Mouse (Mus musculus) midbrain, embryonic 16.5 days (tissue): ENCODE data around the gene Pttg1. TPM values are rescaled to one million over a fixed set of nuclear protein-coding genes. Genes with fewer than 3 reads are reported as not detected.

Experiments used
- ATAC-seq: fragments of 200-750 bp; cut with Nextera tagmentation; 2 replicates; pipeline ENCODE4 v1.8.0; 2017; ENCODE audit warnings: moderate TSS enrichment
- H3K27ac ChIP-seq: fragments of 300-500 bp; sonication (generic); 2 replicates; pipeline ENCODE4 v1.5.1; 2014; ENCODE audit warnings: mild to moderate bottlenecking, low read length, mixed read lengths
- H3K27me3 ChIP-seq: fragments of 300-500 bp; sonication (generic); 2 replicates; pipeline ENCODE4 v1.6.1; 2014; ENCODE audit warnings: low read depth, low read length, mixed read lengths; ENCODE audit not compliant: control insufficient read depth, insufficient read depth
- H3K36me3 ChIP-seq: fragments of 300-500 bp; sonication (generic); 2 replicates; pipeline ENCODE4 v1.6.1; 2014; ENCODE audit warnings: mild to moderate bottlenecking, low read length, moderate library complexity, mixed read lengths; ENCODE audit not compliant: control insufficient read depth, insufficient read depth
- H3K4me1 ChIP-seq: fragments of 300-500 bp; sonication (generic); 2 replicates; pipeline ENCODE4 v1.6.1; 2014; ENCODE audit warnings: mild to moderate bottlenecking, low read length, mixed read lengths; ENCODE audit not compliant: control insufficient read depth, insufficient read depth
- H3K4me2 ChIP-seq: fragments of 300-500 bp; sonication (generic); 2 replicates; pipeline ENCODE4 v1.6.1; 2014; ENCODE audit warnings: mild to moderate bottlenecking, low read length, mixed read lengths
- H3K4me3 ChIP-seq: fragments of 300-500 bp; sonication (generic); 2 replicates; pipeline ENCODE4 v1.5.1; 2014; ENCODE audit warnings: low read depth, mild to moderate bottlenecking, low read length, moderate library complexity, mixed read lengths
- H3K9ac ChIP-seq: fragments of 300-500 bp; sonication (generic); 2 replicates; pipeline ENCODE4 v1.6.1; 2014; ENCODE audit warnings: low read depth, low read length, mixed read lengths
- H3K9me3 ChIP-seq: fragments of 300-500 bp; sonication (generic); replicated peaks from 2 replicates; pipeline ENCODE4 v1.6.1; 2014; ENCODE audit warnings: mild to moderate bottlenecking, low read length, mixed read lengths; ENCODE audit not compliant: control insufficient read depth, poor library complexity, severe bottlenecking
- WGBS: fragments of 180-500 bp; shearing (Covaris S2); extraction: QIAGEN DNeasy Blood & Tissue Kit; methylation state at CpG from one replicate; pipeline ENCODE4 v1.1.7; 2014; 5-methylcytosine and 5-hydroxymethylcytosine counted together
- polyA plus RNA-seq: library from polyadenylated mRNA; unstranded; fragments of >200 nt; fragmentation: Nextera tagmentation; extraction: Ambion mirVana; gene quantifications from 2 replicates; pipeline ENCODE4 v1.2.1, GENCODE M21; 2015

The Pttg1 gene
- polyA plus RNA-seq, 1 experiment from 2014 or later: 53.2 TPM

DNA sequence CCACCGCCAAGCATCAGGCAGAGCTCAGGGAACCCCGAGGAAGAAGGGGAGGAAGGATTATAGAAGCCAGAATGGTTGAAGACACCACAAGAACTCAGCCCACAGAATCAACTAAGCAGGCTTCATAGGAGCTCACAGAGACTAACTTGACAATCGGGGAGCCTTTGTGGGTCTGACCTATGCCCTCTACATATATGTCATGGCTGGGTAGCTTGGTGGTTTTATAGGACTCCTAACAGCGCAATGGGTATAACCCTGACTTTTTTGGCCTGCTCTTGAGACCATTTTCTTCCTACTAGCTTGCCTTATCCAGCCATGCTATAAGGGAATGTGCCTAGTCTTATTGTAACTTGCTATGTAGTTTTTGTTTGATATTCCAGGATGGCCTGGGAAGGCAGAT is 29.8 kb downstream of the Pttg1 start:
- H3K4me2 ChIP-seq: no peak overlapping the region
- H3K36me3 ChIP-seq: no peaks in the 10 kb centered on the region
- H3K9me3 ChIP-seq: no peaks in the 10 kb centered on the region
- no peak overlapping the region for H3K9ac ChIP-seq
- 85% methylated on average over 4 of the region's 4 CpGs for WGBS
- ATAC-seq: no peak
- H3K27ac ChIP-seq: no peak overlapping the region
- H3K4me1 ChIP-seq: no peaks in the 10 kb centered on the region
- H3K4me3 ChIP-seq: no peak overlapping the region
- no peaks in the 10 kb centered on the region for H3K27me3 ChIP-seq

- no peaks in the 10 kb centered on the region for H3K36me3 ChIP-seq
- no peak overlapping the region for H3K4me2 ChIP-seq
- no peak overlapping the region for H3K27ac ChIP-seq
- H3K27me3 ChIP-seq: no peaks in the 10 kb centered on the region
- 86% methylated on average over 14 of the region's 14 CpGs for WGBS
- H3K9ac ChIP-seq: no peak overlapping the region
- no peak overlapping the region for H3K4me3 ChIP-seq
- no peak for ATAC-seq
- no peaks in the 10 kb centered on the region for H3K9me3 ChIP-seq
- no peaks in the 10 kb centered on the region for H3K4me1 ChIP-seq
Observed at GRCm38 (mm10) chr11:43395073-43395948, 30.7 kb downstream of the Pttg1 start.

DNA sequence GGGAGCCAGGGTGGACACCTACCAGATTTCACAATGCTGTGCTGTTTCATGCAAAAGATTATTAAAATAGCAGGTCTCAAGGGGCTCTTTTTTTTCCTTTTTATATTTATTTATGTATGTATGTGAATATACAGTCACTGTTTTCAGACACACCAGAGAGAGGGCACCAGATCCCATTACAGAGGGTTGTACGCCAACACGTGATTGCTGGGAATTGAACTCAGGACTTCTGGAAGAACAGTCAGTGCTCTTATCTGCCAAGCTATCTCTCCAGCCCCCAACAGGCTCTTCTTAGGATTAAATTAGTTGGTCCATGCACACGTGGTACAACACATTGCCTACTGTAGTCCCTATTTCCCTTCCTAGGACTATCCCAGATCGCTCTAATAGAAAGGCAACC is 32.7 kb downstream of the Pttg1 start:
- Histone ChIP-seq H3K27me3 (no peaks in the 10 kb centered on the region), H3K4me3 (no peak overlapping the region), H3K27ac (no peak overlapping the region), H3K36me3 (no peaks in the 10 kb centered on the region), H3K9ac (no peak overlapping the region), H3K4me2 (no peak overlapping the region), H3K4me1 (no peaks in the 10 kb centered on the region), H3K9me3 (no peaks in the 10 kb centered on the region)
- no peak for ATAC-seq
- WGBS: 93% methylated on average over 4 of the region's 4 CpGs

GRCm38 (mm10) chr11:43392757-43393156 is 33.3 kb downstream of the Pttg1 start:
- Histone ChIP-seq H3K4me3 (no peak overlapping the region), H3K4me1 (no peaks in the 10 kb centered on the region), H3K27me3 (no peaks in the 10 kb centered on the region), H3K4me2 (no peak overlapping the region), H3K27ac (no peak overlapping the region), H3K9me3 (no peaks in the 10 kb centered on the region), H3K9ac (no peak overlapping the region), H3K36me3 (no peaks in the 10 kb centered on the region)
- WGBS: 54% methylated on average over 2 of the region's 2 CpGs
- no peak for ATAC-seq

GRCm38 (mm10) chr11:43389118-43389517 is 36.9 kb downstream of the Pttg1 start:
- H3K27me3 ChIP-seq: no peaks in the 10 kb centered on the region
- H3K9me3 ChIP-seq: no peaks in the 10 kb centered on the region
- H3K4me1 ChIP-seq: peaks cover 11% of the 10 kb centered on the region
- 88% methylated on average over 7 of the region's 7 CpGs for WGBS
- H3K4me3 ChIP-seq: no peak overlapping the region
- H3K9ac ChIP-seq: no peak overlapping the region
- H3K4me2 ChIP-seq: no peak overlapping the region
- no peaks in the 10 kb centered on the region for H3K36me3 ChIP-seq
- no peak overlapping the region for H3K27ac ChIP-seq
- no peak for ATAC-seq

- no peak for ATAC-seq
- Histone ChIP-seq H3K9me3 (no peaks in the 10 kb centered on the region), H3K4me3 (no peak overlapping the region), H3K27ac (no peak overlapping the region), H3K9ac (no peak overlapping the region), H3K36me3 (no peaks in the 10 kb centered on the region), H3K4me2 (no peak overlapping the region), H3K27me3 (no peaks in the 10 kb centered on the region), H3K4me1 (peaks cover 11% of the 10 kb centered on the region)
- WGBS: 85% methylated on average over 21 of the region's 21 CpGs
Observed at GRCm38 (mm10) chr11:43388122-43389097, 37.6 kb downstream of the Pttg1 start.

GRCm38 (mm10) chr11:43387004-43387880 is 38.8 kb downstream of the Pttg1 start:
- 96% methylated on average over 14 of the region's 14 CpGs for WGBS
- H3K4me3 ChIP-seq: no peak overlapping the region

DNA sequence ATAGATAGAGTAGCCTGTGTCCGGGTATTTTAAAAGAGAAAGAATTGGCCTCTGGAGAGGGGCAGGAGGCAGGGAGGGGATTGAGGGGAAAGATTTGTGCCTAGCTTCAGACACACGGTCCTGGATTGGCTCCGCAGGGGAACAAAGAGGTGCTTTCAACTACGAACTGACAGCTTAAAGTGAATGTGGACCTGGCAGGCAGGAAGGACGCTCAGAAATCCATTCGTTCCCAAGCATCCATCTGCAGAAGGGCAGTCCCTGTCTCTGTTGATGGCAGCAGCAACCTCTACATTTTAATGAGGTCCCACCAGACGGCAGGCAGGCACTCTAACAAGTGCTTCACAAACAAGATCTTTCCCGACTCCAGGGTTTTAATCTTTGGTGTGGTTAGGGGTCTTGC is 40.3 kb downstream of the Pttg1 start:
- H3K4me3 ChIP-seq: peak overlapping the region; percentile 38; the same call in 1 of the 2 replicates
- H3K4me2 ChIP-seq: peak overlapping the region; percentile 73
- no peaks in the 10 kb centered on the region for H3K27me3 ChIP-seq
- under 1% methylated on average over 8 of the region's 8 CpGs for WGBS
- ATAC-seq: peak; percentile 86
- peaks cover 11% of the 10 kb centered on the region for H3K4me1 ChIP-seq
- H3K36me3 ChIP-seq: no peaks in the 10 kb centered on the region
- H3K9ac ChIP-seq: peak overlapping the region; percentile 63
- no peaks in the 10 kb centered on the region for H3K9me3 ChIP-seq
- H3K27ac ChIP-seq: no peak overlapping the region; the same call in 1 of the 2 replicates

More at GRCm38 (mm10) chr11:43387004-43387880, 38.8 kb downstream of the Pttg1 start:
- no peak overlapping the region for H3K4me2 ChIP-seq
- H3K4me1 ChIP-seq: peaks cover 11% of the 10 kb centered on the region
- ATAC-seq: no peak
- no peak overlapping the region for H3K9ac ChIP-seq
- no peaks in the 10 kb centered on the region for H3K36me3 ChIP-seq
- no peaks in the 10 kb centered on the region for H3K9me3 ChIP-seq
- no peak overlapping the region for H3K27ac ChIP-seq
- H3K27me3 ChIP-seq: no peaks in the 10 kb centered on the region
